Mouse (Mus musculus) A20 (cell line): Measurements from ENCODE around the gene Akr1cl.
A peak's percentile ranks its signal among the peaks of the same experiment; 100 is the strongest.
"Not testable (repeated sequence)": the region's sequence is repeated elsewhere in the genome, so short reads cannot be mapped to it uniquely, and the experiment has no call there.

Source experiments
- DNase-seq: peaks from one replicate; pipeline ENCODE4 v3.0.0-alpha.2; 2011; ENCODE audit warnings: low read depth, low spot score

Gene Akr1cl

GRCm38 (mm10) chr1:65032641-65033040 is at the start of gene Akr1cl:
Gene Akr1cl, minus strand, starts transcription at chr1:65032759.
- DNase-seq = no peak

- DNase-seq = no peak
Observed at GRCm38 (mm10) chr1:65082188-65082587, 49.6 kb upstream of the Akr1cl start, which contains the start of gene Crygb. Gene Crygb, minus strand, starts transcription at chr1:65082288.

DNA sequence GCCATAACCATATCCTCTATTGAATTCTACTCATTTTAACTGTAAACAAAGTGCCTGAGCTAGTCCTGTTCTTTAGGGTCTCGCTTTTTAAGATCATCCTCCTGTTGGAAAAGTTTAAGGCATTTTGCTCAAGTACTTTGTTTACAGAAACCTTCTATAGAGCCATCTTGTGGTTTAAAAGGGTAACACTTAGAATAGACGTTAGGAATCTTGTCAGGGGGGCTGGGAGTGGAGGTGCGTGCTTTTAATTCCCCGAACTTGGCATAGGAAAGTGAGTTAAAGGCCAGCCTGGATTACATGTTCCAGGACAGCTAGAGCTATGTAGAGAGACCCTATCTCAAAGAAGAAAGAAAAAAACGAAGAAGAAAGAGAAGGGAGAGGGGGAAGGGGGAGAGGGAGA is 43.0 kb upstream of the Akr1cl start:
- DNase-seq = no peak

DNA sequence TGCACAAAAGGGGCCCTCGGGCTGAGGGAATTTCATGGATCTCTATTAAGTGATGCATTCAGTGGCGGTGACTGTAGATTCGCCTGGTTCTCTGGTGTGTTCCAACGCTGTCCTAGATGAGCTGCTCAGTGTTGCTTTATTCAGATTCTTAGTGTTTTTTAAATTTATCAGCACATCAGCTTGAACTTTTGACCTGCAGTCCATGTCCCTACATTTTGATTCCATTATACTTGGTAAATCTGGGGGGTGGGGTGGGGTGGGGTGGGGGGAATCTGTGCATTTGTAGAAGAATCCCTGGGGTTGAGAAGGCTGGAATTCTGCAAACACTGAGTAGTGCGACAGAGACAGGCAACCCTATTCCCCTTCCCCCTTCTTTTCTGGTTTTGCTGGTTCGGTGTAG is 41.0 kb upstream of the Akr1cl start, which contains the start of gene Crygc:
TSS of gene Crygc (minus strand) at position 101 of the 400 bp plus-strand sequence.
- DNase-seq = no peak

GRCm38 (mm10) chr1:65067842-65068241 is 35.3 kb upstream of the Akr1cl start:
- no peak for DNase-seq

DNA sequence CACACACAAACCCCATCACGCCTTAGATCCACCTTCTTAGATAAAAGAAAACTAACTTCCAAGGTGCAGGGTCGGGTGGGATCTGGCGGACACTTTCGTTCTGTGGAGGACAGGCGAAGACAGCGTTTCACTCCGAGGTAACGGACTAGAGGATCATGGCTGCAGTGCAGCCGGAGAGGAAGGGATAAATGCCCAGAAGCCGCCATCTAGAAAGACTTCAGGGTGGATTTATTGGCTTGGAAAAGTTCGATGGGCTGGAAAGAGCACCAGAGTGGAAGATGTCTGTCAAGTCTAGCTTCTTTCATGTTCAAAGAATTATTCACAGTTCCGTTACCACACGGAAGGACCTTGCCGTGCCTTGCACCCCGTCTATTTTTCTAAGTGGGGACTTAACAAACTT is 31.6 kb upstream of the Akr1cl start:
- no peak for DNase-seq

- no peak for DNase-seq
Observed at GRCm38 (mm10) chr1:65063352-65063751, 30.8 kb upstream of the Akr1cl start, which contains the start of gene Crygd. Gene Crygd, minus strand, starts transcription at chr1:65063452.

DNA sequence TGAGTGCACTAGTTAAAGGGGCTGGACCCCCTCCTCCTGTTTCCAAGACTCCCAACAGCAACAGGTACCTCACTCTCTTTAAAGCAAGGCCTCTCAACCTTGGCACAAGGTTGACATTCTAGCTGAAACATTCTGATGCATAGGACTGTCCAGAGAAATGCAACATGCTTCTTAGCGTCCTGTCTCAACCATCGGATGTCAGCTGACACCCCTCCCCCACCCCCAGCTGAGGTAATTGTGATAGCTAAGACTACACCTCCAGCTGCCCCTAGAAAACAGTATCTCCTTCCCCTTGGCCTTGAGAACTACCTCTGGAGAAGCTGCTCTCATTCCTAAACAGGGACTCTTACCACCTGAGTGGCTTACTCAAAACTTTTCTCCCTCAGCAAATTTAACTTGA is 19.6 kb upstream of the Akr1cl start:
- no peak for DNase-seq

- no peak for DNase-seq
Observed at GRCm38 (mm10) chr1:65051696-65052095, 19.1 kb upstream of the Akr1cl start.

GRCm38 (mm10) chr1:65050952-65051351 is 18.4 kb upstream of the Akr1cl start, which contains the start of gene Cryge:
Gene Cryge, minus strand, starts transcription at chr1:65051149.
- DNase-seq = not testable (repeated sequence)

GRCm38 (mm10) chr1:65048781-65049180 is 16.2 kb upstream of the Akr1cl start:
- DNase-seq = peak; percentile 11

DNA sequence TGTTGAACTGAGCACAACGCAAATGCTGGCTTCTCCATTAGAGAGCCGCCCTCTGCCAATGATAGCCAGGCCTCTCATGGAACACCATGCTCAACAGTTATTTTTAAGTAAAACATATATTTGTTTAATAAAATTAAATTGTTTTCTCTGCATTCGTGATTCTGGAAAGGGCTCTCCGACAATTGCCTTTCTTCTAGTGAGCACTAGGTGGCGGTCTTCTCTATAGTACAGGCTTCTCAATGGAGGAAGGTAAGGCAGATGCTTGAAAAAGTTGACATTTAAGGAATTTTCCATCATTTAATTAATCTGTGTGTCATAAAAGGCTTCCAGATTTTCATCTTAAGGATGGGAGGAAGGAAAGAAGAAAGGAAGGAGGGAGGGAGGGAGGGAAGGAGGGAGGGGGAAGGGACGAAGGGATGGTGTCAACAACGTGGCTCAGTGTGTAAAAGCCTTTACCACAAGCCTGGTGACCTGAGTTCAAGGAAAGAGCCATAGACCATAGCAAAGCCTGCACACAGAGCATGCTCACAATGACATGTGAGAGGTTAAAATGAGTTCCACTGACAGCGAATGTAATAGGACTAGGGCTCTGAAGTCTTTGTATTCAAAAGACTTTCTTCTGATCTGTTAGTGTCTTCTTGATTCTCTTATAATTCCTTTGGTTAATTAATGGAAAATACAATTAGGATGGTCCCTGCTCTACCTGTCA is 14.0 kb upstream of the Akr1cl start:
- DNase-seq = peak; percentile 43

GRCm38 (mm10) chr1:65043433-65043832 is 10.9 kb upstream of the Akr1cl start:
- DNase-seq = no peak

DNA sequence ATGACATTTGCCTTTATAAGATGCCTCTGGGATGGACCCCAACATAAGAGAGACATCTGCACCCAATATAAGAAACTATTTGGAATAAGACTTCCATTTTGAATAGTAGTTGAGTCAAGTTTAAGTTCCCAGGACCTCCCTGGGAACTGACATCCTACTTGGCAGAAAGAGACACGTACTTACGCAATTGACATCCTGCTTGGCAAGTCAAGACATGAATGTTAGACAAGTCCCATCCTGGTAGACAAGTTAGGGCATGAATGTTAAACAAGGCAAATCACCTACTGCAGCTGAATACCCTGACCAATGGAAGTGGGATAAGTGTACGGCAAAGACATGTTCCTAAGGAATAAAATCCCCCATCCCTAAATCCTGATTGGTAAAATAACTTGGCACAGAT is 9.3 kb upstream of the Akr1cl start:
- no peak for DNase-seq

- DNase-seq = no peak
Observed at GRCm38 (mm10) chr1:65040806-65041205, 8.2 kb upstream of the Akr1cl start.

DNA sequence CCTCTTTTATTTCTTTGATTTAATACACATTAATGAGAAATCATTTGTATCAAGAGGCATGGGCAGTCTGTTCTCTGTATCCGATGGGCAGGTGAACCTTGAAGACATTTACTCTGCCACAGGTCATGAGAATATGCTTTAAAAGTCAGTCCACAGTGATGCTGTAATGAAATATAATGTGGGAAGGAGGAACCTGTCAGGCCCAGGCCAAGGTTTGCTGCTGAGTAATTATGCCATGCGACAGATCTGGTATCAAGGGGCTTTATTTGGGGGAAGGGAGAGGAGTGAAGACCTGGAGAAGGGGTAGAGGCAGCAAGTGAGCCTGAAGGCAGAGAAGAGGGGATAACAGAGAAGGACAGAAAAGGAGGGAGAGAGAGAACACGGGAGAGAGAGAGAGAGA is 7.1 kb upstream of the Akr1cl start:
- no peak for DNase-seq

DNA sequence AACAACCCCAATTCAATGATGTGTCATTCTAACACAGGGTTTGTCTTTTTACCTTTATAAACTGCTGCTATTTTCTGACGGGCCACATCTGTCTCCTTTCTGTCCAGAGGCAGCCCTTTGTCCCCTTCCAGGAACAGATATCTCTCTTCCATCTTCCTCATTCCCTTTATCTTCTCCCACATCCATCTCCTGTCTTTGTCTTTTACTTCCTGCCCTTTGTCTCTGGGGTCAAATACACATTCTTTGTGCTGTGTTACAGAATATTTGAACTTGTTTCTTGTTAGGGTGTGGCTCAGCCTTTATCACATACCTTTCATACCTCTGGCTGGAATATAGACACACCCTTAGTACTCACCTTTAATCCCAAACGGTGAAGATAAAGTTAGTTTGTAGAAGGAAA is 5.0 kb upstream of the Akr1cl start:
- DNase-seq = no peak

DNA sequence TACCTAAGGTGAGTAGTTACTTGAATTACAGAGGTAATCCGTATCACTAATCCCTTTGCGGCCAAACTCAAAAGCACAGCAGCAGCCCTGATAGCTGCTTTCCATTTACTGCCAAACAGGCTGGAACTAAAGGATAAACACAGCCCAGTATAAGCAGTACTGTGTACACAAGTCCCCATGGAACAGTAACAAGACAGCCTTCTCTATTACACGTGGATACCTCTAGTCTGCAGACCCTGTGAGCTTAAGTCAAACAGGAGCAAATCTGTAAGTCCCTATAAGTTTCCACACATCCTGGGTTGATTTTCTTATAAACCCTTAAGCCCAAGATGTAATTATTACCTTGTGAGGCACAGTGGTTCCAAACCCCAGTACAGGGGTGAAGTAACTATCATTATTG is 3.0 kb upstream of the Akr1cl start:
- DNase-seq = no peak

GRCm38 (mm10) chr1:65028206-65028605 is 4.4 kb downstream of the Akr1cl start:
- DNase-seq = no peak

DNA sequence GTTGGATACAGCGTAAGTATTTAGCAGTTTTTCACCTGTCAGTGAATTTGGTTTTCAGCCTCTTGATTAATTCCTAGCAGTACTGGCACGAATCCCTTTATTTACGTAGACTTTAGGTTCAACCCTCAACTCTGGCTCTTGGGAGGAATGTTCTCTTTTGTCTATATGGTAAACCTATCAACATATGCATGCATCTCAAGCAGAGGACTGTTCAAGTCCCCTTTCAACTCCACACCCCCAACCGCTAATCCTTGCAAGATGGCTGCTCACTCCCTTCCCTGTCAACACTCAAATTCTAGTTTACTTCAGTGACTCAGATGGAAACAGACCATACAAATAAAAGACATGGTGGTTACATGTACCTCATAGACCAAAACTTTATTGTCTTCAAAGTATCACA is 19.8 kb downstream of the Akr1cl start:
- no peak for DNase-seq

GRCm38 (mm10) chr1:65010153-65010552 is 22.4 kb downstream of the Akr1cl start:
- peak; percentile 85 for DNase-seq

GRCm38 (mm10) chr1:65005575-65005974 is 27.0 kb downstream of the Akr1cl start:
- DNase-seq = no peak

DNA sequence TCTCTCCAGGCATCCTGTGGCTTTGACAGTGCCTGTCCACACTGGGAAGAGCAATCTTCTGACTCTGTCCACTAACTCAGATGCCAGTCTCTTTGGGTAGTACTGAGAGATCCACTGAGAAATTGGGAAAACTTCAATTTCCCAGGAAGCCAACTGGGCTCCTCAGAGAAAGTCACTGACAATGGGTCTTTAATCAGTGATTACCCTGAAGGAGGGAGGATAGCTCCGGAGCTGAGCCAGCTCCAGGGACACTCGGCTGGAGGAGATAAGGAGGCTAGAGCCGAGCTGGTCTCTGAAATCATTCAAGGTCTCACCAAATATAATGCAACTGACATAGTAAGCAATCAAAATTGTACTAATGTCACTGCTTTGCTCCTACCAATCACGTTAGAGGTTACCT is 28.0 kb downstream of the Akr1cl start:
- no peak for DNase-seq

- no peak for DNase-seq
Observed at GRCm38 (mm10) chr1:64993206-64993605, 39.4 kb downstream of the Akr1cl start.
